Mouse (Mus musculus): ENCODE measurements at regions not wholly inside any gene's neighbourhood (a gene's known extent, or its start where the extent isn't known, plus 50 kb on each side); places are given as distances from the start of the nearest gene placed in this dataset.

GRCm38 (mm10) chr7:70144726-70145271 is 221.7 kb downstream of the Nr2f2 start:
- no peak for TF ChIP-seq CTCF (IDR thresholded peaks at IDR 0.05; ENCODE audit: insufficient read depth, low read length)
- TF ChIP-seq POLR2A (IDR thresholded peaks at IDR 0.05; ENCODE audit: borderline replicate concordance, extremely low read depth, low read depth, low read length), result no peak

All from lung, adult 2 months (tissue).